Mouse (Mus musculus) urinary bladder, adult 18-20 months (tissue): ENCODE results near the gene Ticam1.

Source experiments
- DNase-seq, 2 experiments: peaks; one replicate each; pipeline ENCODE4 v3.0.0; 2022; ENCODE audit warnings: low spot score in 2 of 2, mixed read lengths in 2 of 2

Gene Ticam1

GRCm38 (mm10) chr17:56290388-56291170, 14.0 kb upstream of the Ticam1 start:
- peak; percentile 96 to 100 for DNase-seq

DNA sequence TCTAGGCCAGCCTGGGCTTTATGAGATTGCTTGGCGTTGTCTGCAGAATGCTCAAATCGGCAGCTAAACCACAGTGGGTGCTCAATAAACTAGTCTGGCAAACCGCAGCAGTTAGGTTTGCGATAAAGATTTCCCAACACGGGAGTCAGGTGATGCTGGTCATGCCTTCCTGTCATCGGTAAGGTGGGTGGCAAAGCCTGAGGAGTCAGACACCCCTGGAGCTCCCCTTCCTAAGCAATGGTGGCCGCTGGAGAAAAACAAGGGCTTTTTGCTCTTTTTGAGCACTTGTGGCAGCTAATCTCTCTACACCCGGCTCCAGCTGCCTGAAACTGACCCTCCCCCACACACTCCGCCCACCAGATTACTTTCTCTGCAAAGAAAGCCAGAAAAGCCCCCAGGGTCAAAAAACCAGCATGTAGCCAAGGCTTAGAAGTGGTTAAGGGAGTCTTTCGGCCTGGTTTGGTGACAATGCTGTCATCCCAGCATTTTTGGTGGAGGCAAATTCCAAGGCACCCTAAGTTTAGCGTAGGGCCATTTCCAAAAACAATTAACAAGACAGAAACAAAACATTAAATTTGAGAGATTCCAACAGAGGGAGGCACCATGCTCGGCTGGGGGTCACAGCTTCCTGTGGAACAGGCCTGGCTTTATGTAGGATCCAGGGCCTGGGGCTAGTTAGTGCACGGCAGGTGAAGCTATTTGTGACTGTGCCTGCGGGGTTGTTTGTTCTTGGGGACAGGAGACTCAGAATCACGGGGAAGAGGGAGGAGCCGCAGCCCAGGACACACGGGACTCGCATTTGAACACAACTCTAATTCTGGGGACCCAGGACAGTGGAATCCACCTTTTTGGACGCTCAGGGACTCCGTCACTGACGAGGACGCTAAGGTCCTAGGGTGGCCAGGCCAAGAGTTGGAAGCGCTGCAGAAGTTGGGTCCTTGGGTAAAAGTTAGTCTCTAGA, 13.1 kb upstream of the Ticam1 start:
- DNase-seq, result peak in 1 of 2 experiments; percentile 59

- no peak for DNase-seq
These were observed 12.3 kb upstream of the Ticam1 start for GRCm38 (mm10) chr17:56288866-56289265.

DNA sequence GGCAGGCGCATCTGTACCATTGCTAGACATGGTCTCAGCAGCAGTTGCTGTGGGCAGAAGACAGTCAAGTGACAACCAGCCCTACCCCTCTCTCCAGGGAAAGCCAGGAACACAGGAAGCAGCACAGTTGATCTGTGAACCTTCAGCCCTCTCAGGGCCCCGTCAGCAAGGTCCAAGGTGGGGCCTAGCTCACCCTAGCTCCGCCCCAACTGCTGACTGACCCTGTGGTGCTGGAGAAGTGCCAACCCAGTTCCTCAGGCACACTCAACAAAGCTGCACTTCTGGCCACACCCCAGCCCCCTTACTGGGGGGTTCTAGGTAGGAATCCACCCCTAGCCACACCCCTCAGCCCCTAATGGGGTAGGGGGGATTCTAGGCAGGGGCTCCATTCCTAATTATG, 11.2 kb upstream of the Ticam1 start:
- no peak for DNase-seq

DNA sequence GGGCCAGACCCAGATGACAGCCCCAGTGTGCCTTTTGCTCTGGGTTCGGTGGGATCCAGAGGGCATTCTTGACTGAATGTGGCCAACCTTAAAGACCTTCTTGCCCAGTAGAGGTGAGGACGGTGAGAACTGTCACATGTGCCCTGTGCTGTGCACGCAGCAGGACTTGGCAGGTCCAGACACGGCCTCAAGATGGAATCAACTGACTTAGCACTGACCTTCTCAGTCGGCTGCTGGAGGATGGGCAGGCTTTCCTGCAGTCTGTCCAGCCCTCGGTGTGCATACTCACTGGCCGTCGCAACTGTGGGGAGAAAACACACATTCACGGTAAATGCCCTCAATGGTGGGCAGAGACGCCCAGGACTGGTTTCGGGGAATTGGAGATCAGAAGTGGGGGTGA, 9.4 kb upstream of the Ticam1 start:
- peak in 1 of 2 experiments; percentile 48 for DNase-seq

GRCm38 (mm10) chr17:56283316-56283715, 6.7 kb upstream of the Ticam1 start:
- DNase-seq, result no peak

GRCm38 (mm10) chr17:56282802-56283201, 6.2 kb upstream of the Ticam1 start:
- no peak for DNase-seq

GRCm38 (mm10) chr17:56281193-56281592, 4.6 kb upstream of the Ticam1 start:
- DNase-seq, result no peak

DNA sequence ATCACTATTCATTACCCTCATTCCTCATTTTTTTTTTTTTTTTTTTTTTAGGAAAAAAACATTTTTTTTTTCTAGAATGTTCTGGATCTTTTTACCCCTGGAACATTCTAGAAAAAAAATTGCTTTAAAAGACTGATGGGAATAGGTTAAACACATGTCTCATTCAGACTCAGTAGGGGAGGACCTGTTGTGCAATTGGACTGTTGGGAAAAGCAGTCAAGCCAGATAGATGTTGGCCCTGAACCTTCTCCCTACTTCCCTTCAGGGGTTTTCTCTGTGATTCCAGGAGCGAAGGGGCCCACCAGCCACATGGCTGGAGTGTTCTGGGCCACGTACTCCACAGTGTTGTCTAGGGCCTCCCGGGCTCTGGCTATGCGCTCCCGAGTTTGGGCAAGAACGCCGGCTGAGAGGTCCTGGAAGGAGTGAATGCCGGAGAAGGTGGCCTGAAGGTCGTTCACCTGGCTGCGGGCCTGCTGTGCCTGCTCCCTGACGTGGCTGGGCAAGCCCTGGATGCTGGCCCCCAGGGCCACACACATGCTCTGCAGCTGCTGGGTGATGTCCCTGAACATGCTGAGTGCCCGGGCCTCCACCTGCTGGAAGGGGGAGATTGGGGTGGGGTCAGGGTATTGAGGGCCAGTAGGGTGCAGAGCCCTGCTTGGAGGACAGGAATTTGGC, 3.0 kb upstream of the Ticam1 start:
- DNase-seq, result no peak

GRCm38 (mm10) chr17:56278340-56278739, 1.8 kb upstream of the Ticam1 start:
- DNase-seq, result no peak

DNA sequence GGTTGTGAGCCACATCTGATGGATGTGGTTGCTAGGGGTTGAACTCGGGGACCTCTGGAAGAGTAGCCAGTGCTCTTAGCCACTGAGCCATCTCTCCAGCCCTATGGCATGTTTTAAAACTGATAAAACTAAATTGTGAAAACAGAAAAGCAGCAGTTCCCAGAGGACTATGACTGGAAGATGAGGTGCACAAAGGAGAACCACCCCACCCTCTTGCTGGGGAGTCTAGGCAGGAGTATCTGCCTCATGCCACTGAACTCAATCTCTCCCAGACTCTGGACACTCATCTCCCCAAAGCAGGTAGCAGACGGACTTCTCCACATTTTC, 944 bp upstream of the Ticam1 start:
- no peak for DNase-seq

DNA sequence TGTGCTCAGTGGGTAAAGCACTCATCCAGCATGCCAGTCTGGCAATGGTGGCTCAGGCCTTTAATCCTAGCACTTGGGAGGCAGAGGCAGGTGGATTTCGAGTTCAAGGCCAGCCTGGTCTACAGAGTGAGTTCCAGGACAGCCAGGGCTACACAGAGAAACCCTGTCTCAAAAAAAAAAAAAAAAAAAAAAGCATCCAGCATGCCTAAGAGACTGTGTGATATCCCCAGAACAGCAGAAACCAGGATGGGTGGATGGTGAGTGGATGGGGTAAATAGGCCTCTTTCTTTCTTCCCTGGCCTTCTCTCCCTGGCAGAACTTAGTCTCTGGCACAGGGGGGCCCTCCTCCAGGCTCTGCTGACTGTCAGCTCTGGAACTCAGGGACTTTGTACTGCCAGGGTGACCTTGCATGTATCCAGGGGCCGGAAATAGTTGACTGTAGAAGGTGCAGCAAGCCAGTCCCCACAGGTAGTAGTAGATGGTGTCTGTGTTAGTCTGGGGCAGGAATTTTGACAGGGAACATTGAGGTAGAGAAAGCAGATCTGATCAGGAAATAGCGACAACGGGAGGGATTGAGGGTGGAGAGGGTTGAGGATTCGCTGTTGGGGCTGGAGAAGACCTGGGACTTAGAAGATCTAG, 625 bp downstream of the Ticam1 start:
- DNase-seq, result no peak

GRCm38 (mm10) chr17:56273986-56274385, 2.6 kb downstream of the Ticam1 start:
- no peak for DNase-seq

DNA sequence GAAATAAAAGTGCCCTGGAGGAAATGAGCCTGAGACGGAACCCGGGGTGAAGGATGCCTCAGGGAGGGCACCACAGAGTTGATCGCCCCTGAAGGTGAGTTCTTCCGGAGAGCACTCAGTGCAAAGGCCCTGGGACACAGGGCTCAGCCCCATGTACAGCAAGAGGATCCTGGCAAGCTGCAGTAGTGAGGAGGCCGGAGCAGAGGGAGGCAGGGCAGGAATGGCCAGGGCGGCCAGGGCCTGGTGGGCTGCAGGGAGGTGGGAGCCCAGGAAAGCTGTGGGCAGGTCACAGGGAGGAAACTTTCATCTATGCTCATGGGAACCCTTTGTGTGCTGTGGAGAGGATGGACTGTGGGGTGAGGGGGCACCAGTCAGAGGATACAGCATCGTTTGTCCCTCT, 3.1 kb downstream of the Ticam1 start:
- no peak for DNase-seq

- DNase-seq, result no peak
These were observed 3.9 kb downstream of the Ticam1 start for GRCm38 (mm10) chr17:56272644-56273043.

DNA sequence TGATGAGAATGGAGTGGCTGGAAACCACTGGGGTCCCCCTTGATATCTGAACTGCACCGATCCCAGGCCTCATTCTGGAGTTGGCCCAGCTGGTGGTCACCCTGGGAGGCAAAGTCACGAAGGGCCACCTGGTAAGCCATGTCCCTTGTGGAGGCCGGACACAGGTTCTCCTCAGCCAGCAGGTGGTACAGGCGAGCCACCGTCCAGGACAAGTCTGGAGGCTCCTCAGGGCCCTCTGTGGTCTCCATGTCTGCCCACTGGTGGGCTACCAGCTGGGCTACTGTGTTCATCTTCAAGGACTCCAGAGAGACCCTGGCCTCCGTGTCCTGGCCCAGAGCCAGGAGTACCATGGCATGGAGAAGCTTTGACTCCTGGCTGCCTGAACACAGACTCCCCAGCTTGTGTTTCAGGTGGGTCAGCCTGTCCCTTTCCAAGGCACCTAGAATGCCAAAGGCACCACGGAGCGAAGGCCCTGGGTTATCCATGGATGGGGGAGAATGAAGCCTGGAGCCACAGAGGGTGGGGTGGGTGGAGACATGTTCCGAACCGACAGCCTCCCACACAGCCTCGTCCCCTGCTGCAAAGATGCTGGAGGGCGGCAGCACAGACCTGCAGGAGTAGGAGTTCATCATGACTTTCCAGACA, 4.9 kb downstream of the Ticam1 start:
- DNase-seq, result no peak

- DNase-seq, result no peak
These were observed 6.8 kb downstream of the Ticam1 start for GRCm38 (mm10) chr17:56269741-56270140.

DNA sequence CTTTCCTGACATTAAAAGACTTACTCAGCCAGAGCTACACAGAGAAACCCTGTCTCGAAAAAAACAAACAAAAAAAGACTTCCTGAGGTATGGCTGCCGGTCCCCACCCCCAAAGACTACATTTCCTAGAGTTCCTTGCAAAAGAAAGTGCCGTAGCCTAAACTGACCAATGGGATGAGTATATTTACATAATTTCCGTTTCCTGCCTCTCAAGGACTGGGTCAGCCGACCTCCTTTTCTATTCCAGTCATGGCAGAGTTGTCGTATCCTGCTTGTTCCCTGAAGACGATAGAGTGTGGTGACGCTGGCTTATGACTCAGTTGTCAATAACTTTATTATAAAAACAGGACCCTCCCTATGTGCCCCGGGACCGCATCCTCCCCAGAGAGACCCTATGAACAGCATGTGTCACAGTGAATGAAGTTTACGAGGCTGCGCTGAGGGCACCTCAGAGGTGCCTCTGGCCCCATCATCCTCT, 7.4 kb downstream of the Ticam1 start:
- peak in 1 of 2 experiments; percentile 59 for DNase-seq

GRCm38 (mm10) chr17:56266271-56266670, 10.3 kb downstream of the Ticam1 start:
- DNase-seq, result no peak

- DNase-seq, result no peak
These were observed 10.7 kb downstream of the Ticam1 start for GRCm38 (mm10) chr17:56265869-56266268.

DNA sequence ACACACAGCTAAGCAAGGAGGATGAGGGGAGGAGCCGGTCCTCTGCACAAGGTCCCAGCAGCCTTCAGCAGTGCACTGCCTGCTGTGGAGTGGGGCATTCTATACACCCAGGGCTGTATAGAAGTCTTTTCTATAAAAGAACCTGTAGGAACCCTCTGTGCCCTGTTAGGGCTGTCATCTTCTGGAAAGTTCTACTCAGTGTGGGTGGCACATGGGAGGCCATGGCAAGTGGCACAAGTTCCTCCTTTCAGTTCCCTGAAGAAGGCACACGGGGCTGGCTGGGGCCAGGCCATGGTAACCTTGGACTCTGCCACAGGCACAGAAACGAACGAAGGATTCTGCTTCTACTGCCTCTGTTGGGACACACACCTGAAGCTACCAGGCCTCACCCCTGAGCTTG, 11.6 kb downstream of the Ticam1 start:
- DNase-seq, result no peak
